ENCODE assay signal across 18 mouse cellular contexts in genomic region chr19:28722626-28723025, GRCm38 (mm10).
"Had no signal": no experiment of that assay in that cellular context is flagged by ENCODE, and none has a peak within 500 bp of the region (broad histone marks: within the 10 kb centered on the region; RNA-seq: fewer than 3 reads in every experiment).

No protein-coding gene starts in this region.

- H3K27ac ChIP-seq: lung, embryonic 15.5 days; macrophage; midbrain, embryonic 13.5 days; midbrain, embryonic 15.5 days; neural tube, embryonic 12.5 days; stomach, embryonic 15.5 days; stomach, postnatal 0 days had no signal

- H3K4me1 ChIP-seq: lung, embryonic 15.5 days; megakaryocyte, embryonic 14.5 days; midbrain, embryonic 13.5 days; midbrain, embryonic 15.5 days; neural tube, embryonic 12.5 days; stomach, embryonic 15.5 days had no signal

- H3K36me3 ChIP-seq: lung, embryonic 15.5 days; midbrain, embryonic 13.5 days; midbrain, embryonic 15.5 days; neural tube, embryonic 12.5 days; stomach, embryonic 15.5 days had no signal

- ATAC-seq: liver, postnatal 0 days; lung, postnatal 0 days; midbrain, embryonic 13.5 days; midbrain, embryonic 15.5 days had no signal

- H3K9me3 ChIP-seq: lung, embryonic 15.5 days; midbrain, embryonic 13.5 days; midbrain, embryonic 15.5 days; neural tube, embryonic 12.5 days; stomach, embryonic 15.5 days had no signal

- DNase-seq: liver, postnatal 0 days; lung, adult 2 months; lung, postnatal 14 days; lung, postnatal 36 days; right cerebral cortex, postnatal 14 days; thymus, adult 2 months; thymus, postnatal 25 days; thymus, postnatal 4 days had no signal

- H3K9ac ChIP-seq: liver, postnatal 0 days; lung, embryonic 15.5 days; midbrain, embryonic 13.5 days; midbrain, embryonic 15.5 days; neural tube, embryonic 12.5 days; stomach, embryonic 15.5 days had no signal

- H3K4me2 ChIP-seq: lung, embryonic 15.5 days; midbrain, embryonic 11.5 days; midbrain, embryonic 13.5 days; midbrain, embryonic 15.5 days; neural tube, embryonic 12.5 days; stomach, embryonic 15.5 days had no signal

- H3K27me3 ChIP-seq: lung, embryonic 15.5 days; stomach, embryonic 15.5 days had no signal

- H3K4me3 ChIP-seq: lung, embryonic 15.5 days; megakaryocyte, embryonic 14.5 days; midbrain, embryonic 13.5 days; midbrain, embryonic 15.5 days; neural tube, embryonic 12.5 days; stomach, embryonic 15.5 days had no signal
